Mouse (Mus musculus): ENCODE data around the gene Ak5.
"Not testable (repeated sequence)": the region's sequence is repeated elsewhere in the genome, so short reads cannot be mapped to it uniquely, and the experiment has no call there.

DNA sequence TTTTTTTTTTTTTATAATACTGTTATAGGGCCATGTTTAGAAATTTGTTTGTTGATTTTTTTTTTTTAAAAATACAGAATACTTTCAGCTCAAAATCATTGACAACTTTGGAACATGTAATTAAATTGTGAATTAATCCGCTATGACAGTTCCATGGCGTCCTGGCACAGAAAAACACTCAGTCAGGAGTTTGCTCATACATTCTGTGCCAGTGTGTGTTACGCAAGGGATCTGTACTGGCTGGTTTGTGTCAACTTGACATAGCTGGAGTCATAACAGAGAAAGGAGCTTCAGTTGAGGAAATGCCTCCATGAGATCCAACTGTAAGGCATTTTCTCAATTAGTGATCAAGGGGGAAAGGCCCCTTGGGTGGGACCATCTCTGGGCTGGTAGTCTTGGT lies 86.3 kb downstream of the Ak5 start:
- TF ChIP-seq CTCF (IDR thresholded peaks at IDR 0.05; ENCODE audit: control insufficient read depth, insufficient read depth, insufficient replicate concordance, low read depth, low read length); POLR2A (IDR thresholded peaks at IDR 0.05; ENCODE audit: control insufficient read depth, low read depth, low read length): not testable (repeated sequence)

Measured in testis, adult 2 months (tissue).